11 mouse cellular contexts compared by ENCODE assay signal in genomic region chr3:106021840-106022239, GRCm38 (mm10). TPM values are rescaled to one million over a fixed set of nuclear protein-coding genes. Genes with fewer than 3 reads are reported as not detected.
DNase-seq lines count a peak whose midpoint lies in the region; ATAC-seq and TF ChIP-seq lines count a peak whose summit lies in the region.
"Had no signal": no experiment of that assay in that cellular context is flagged by ENCODE, and none has a peak within 500 bp of the region (broad histone marks: within the 10 kb centered on the region; RNA-seq: fewer than 3 reads in every experiment).

No protein-coding gene starts in this region.

- no peak overlapping the region for H3K4me3 ChIP-seq in kidney, adult 2 months (ENCODE audit: insufficient read depth, low read depth, low read length)
- H3K4me3 ChIP-seq: heart, embryonic 10.5 days; limb, embryonic 12.5 days had no signal

- no peaks in the 10 kb centered on the region for H3K36me3 ChIP-seq in kidney, adult 2 months (ENCODE audit: control insufficient read depth, insufficient read depth, low read length)
- H3K36me3 ChIP-seq: heart, embryonic 10.5 days; limb, embryonic 12.5 days had no signal

- DNase-seq in CD4-positive, CD25-positive, alpha-beta regulatory T cell, adult 2 months (ENCODE audit: low read depth, low spot score), result peak; percentile 35
- peak; percentile 9 for DNase-seq in kidney, adult 2 months
- DNase-seq in kidney, postnatal 25 days, result no peak
- DNase-seq in right cerebral cortex, adult 2 months (ENCODE audit: low spot score in 2 of 2), result peak; percentile 17 to 31
- no peak for DNase-seq in right cerebral cortex, postnatal 25 days
- DNase-seq in spleen, postnatal 14 days (ENCODE audit: low spot score in 2 of 2), result no peak
- DNase-seq in spleen, postnatal 10 days (ENCODE audit: low spot score in 2 of 2), result no peak

- TF ChIP-seq POLR2A in kidney, adult 2 months (IDR thresholded peaks at IDR 0.05; ENCODE audit: low read depth, low read length), result no peak

- H3K4me1 ChIP-seq in kidney, adult 2 months (ENCODE audit: control insufficient read depth, insufficient read depth, low read length), result no peaks in the 10 kb centered on the region
- H3K4me1 ChIP-seq: heart, embryonic 10.5 days; limb, embryonic 12.5 days had no signal

- H3K27me3 ChIP-seq in kidney, adult 2 months (replicated peaks; ENCODE audit: control insufficient read depth, insufficient read depth, low read length), result no peaks in the 10 kb centered on the region
- H3K27me3 ChIP-seq: limb, embryonic 12.5 days had no signal

- ATAC-seq in CD4-positive, CD25-positive, alpha-beta regulatory T cell, adult 4 months, result no peak
- ATAC-seq: intestine, embryonic 16.5 days had no signal

- H3K27ac ChIP-seq in kidney, adult 2 months (ENCODE audit: insufficient read depth, low read depth, low read length), result no peak overlapping the region
- H3K27ac ChIP-seq: heart, embryonic 10.5 days; limb, embryonic 12.5 days had no signal

- no peak for TF ChIP-seq CTCF in kidney, adult 2 months (conservative IDR thresholded peaks at IDR 0.05; ENCODE audit: insufficient read depth, insufficient read length, low read depth, low read length)

RNA-seq across cellular contexts. Expression of gene Pifo, which starts 7.4 kb away (rescaled TPM):
- 1 to 10 TPM in 1 of 2 experiments, not detected in 1; 2.4 TPM for polyA plus RNA-seq in CD4-positive, CD25-positive, alpha-beta regulatory T cell, adult 4 months (2017; shearing (Covaris generic))
- not detected in 2 replicates for polyA plus RNA-seq in kidney, adult 2 months (2012; rRNA removed)
- polyA plus RNA-seq: intestine, embryonic 16.5 days; limb, embryonic 12.5 days had no signal

RNA-seq across cellular contexts. Expression of gene Chil5, which starts 10.8 kb away (rescaled TPM):
- 10 to 100 TPM in 1 of 2 experiments, 1 to 10 TPM in 1; 9.4 to 10.6 TPM for polyA plus RNA-seq in CD4-positive, CD25-positive, alpha-beta regulatory T cell, adult 4 months (2017; shearing (Covaris generic))
- polyA plus RNA-seq in kidney, adult 2 months (2012; rRNA removed), result 0.08 TPM in 1 of 2 replicates, not detected in the other
- polyA plus RNA-seq: heart, embryonic 10.5 days; limb, embryonic 12.5 days had no signal

RNA-seq across cellular contexts. Expression of gene Ovgp1, which starts 48.3 kb away (rescaled TPM):
- 1 to 10 TPM; 5.6 to 7.3 TPM for polyA plus RNA-seq in CD4-positive, CD25-positive, alpha-beta regulatory T cell, adult 4 months (2017; shearing (Covaris generic))
- 0.69 and 0.72 TPM in 2 replicates for polyA plus RNA-seq in kidney, adult 2 months (2012; rRNA removed)

Comparison
In these comparisons a context has a peak if more than half of its experiments do, and no peak if none do; other contexts are left out.
1. DNase-seq: peak in CD4-positive, CD25-positive, alpha-beta regulatory T cell, adult 2 months (single experiment), kidney, adult 2 months (single experiment) and right cerebral cortex, adult 2 months (2 of 2); none in kidney, postnatal 25 days (0 of 2), right cerebral cortex, postnatal 25 days (single experiment), spleen, postnatal 14 days (0 of 2) and spleen, postnatal 10 days (0 of 2).